Mouse (Mus musculus): ENCODE data around the gene Krt6b.
"Not testable (repeated sequence)": the region's sequence is repeated elsewhere in the genome, so short reads cannot be mapped to it uniquely, and the experiment has no call there.

Gene Krt6b

DNA sequence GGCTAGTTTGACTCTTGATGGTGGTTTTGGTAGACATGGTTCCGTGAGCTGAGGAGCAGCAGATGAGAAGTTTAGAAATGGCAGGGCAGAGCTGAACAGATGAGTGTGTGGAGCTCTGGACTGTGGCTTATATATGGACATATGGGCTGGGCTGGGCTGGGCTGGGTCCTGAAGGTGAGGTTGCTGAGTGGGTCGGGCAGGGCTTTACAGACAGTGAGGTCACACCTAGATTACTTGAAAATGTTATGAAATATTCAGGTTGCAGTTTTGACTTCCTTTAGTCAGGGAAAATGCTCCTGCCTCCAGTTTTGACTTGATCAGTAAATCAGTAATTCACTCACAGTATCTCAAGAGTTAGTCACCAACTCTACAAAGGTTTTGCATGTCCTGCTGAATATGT lies at the start of gene Krt6b:
Krt6b (minus strand) TSS at position 101 of the 400 bp plus-strand sequence.
- in situ Hi-C loops (cut with MboI, MseI) = no loop called here

DNA sequence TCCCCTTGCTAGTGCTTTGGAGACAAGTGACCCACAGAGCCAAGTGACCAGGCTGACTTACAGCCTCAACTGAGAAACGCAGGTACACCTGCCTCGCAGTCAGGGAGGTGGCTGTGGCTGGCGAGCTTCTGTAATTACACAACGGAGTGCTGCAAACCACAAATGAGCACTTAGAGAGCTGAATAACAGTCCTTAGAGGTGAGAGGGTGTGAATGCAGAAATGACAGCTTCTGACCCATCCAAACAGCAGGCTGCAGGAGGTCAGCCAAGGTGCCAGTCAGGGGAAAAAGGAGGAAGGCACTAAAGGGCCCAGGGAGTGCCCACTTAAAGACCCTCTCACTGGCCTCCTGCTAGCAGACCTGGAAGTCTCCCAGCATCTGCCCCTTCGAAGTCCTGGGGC lies 44.6 kb upstream of the Krt6b start:
- in situ Hi-C loops (cut with MboI, MseI) = loop anchor here (25.0 kb wide), 1 partner anchor 1787 kb away; no protein-coding TSS in a partner anchor

DNA sequence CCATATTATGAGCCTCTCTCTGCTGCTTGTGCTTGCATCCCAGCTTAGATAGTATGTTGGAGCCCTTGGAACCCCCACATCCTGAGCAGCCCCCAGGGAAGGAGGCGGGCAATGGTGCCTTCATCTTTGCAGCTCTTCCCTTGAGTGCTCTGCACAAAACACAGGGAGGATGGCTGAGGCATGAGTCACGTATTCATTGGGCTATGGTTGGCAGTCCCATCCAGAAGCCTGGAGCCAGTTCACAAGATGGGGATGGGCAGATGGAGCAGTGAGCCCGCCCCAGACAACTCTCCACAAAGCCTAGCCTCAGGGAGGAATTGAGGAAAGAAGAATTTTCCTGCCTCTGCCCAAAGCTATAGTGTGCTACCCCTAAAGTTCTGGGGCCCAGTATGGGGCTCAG lies 35.7 kb upstream of the Krt6b start:
- in situ Hi-C loops (cut with MboI, MseI) = loop anchor here (25.0 kb wide), 1 partner anchor 1779 kb away; no protein-coding TSS in a partner anchor

DNA sequence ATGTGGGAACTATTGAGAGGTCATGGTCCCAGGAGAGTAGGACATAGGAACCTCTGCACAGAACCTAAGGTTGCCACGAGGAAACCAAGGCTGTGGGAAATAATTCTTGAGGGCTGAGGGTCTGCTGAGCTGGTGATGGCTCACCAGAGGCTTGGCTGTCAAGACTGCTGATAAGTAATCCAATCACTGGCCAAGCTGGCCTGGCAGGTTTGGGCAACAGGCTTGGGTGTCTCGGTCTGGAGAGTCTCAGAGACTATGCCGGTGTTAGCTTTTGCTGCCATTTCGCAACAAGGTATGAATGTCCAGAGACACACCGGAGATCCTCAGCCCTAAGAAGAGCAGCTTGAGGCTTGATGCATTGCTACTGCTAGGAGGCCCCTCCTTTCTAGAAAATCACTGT lies 34.3 kb upstream of the Krt6b start:
- in situ Hi-C loops (cut with MboI, MseI) = loop anchor here (5.0 to 25.0 kb wide), 2 partner anchors 87 to 1777 kb away; partner anchors contain the start of gene Gm5414

DNA sequence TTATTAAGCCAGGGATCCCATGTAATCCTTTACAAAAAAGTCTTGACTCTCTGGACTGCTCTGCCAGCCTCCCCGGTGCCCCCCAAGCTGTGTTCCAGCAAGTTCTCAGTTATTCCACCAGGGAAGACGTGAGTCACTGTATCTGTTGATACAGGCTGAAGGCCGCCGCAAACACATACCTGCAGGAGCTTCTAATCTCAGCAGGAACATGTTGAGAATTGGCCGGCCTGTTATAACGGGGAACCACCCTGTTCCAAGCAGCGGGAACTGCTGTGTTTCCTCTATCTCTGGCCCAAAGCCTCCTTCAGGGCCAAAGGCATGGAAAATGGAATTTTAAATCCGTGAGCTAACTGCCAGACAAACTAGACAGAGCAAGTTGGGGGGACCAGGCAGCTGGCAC lies 33.6 kb upstream of the Krt6b start:
- in situ Hi-C loops (cut with MboI, MseI) = loop anchor here (5.0 to 25.0 kb wide), 2 partner anchors 86 to 1776 kb away; partner anchors contain the start of gene Gm5414

DNA sequence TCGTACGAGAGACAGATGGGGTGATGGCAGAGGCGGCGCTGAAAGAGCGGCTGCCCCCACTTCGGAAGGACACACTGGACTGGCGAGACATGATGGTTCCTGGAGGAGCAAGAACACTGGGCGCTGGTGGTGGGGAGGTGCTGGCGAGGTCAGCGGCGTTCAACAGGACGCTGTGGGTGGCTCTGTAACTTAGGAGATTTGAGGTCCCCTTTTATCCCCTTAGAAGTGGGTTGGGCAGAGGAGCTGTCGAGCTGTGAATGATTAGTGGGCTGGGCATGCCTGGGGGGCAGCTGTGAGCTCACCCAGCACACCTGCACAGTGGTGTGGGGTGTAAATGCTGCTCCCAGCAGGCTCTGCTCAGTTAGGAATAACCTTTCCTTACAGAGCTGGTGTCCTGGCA lies 32.6 kb upstream of the Krt6b start, which contains the start of gene Krt5:
Krt5 (minus strand) TSS at position 179 of the 400 bp plus-strand sequence.
- in situ Hi-C loops (cut with MboI, MseI) = loop anchor here (5.0 to 25.0 kb wide), 2 partner anchors 85 to 1775 kb away; partner anchors contain the start of gene Gm5414

DNA sequence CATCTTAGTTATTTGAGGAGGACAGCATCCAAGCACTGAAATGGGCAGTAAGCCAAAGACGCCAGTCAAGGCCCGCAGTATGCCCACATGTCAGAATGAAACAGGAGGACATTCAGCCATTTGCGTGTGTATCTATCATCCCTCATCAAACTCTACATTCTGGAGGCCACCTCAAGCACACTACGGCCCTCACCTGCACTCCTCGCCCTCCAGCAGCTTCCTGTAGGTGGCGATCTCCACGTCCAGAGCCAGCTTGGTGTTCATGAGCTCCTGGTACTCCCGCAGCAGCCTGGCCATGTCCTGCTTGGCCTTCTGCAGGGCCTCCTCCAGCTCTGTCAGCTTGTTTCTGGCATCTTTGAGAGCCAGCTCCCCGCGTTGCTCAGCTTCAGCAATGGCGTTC lies 28.6 kb upstream of the Krt6b start:
- in situ Hi-C loops (cut with MboI, MseI) = loop anchor here (25.0 kb wide), 1 partner anchor 1771 kb away; no protein-coding TSS in a partner anchor

DNA sequence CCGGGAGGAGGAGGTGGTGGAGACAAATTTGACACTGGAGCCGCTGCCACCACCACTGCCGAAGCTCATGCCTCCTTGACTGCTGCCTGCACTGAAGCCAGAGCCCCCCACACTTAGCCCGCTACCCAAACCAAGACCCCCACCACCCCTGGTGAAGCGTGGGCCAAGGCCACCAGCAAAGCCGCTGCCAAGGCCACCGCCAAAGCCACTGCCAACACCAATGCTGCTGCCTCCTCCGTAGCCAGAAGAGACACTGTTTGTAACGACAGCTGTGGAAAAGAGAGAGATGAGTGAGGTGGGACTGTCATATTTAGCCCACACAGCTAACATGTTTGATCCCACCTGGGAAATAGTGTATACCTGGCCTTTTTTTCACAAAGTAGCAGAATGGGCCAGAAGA lies 27.4 kb upstream of the Krt6b start:
- in situ Hi-C loops (cut with MboI, MseI) = loop anchor here (25.0 kb wide), 1 partner anchor 1770 kb away; no protein-coding TSS in a partner anchor

DNA sequence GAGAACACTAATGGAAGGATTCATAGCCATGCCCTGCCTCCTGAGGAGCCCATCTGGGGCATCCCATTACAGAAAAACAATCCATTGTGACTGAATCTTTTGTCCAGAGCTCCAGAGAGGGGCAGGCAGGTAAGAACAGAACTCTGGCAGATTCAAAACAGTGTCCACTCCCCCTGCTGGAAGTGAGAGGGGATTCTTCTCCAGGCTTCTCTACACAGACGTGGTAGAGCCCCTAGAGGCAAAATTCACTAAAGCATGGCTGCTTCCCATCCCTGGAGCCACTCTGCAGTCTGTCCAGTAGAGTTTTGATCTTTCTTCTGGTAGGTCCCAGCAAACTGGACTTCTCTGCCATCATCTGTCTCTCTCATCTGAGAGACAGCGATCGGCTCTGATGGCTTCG lies 24.0 kb upstream of the Krt6b start:
- in situ Hi-C loops (cut with MboI, MseI) = loop anchor here (25.0 kb wide), 1 partner anchor 1767 kb away; no protein-coding TSS in a partner anchor

DNA sequence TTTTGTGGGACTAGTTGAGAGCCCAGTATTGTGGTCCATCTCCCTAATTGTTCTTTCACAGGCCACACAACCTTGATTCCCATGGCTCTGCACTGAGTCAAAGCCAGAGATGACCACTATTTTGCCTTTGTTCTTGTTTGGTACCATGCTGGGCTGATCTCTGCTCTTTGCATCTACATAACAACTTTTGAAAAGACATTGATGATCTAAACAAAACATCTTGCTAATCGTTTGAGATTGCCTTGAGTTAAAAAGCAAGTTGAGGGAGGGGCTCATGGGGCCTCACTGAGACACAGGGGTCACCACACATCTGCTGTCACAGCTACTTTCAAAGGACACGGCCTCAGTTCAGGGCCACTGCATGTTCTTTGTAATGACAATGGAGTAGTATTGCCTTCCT lies 22.3 kb upstream of the Krt6b start:
- in situ Hi-C loops (cut with MboI, MseI) = loop anchor here (25.0 kb wide), 1 partner anchor 1765 kb away; no protein-coding TSS in a partner anchor

DNA sequence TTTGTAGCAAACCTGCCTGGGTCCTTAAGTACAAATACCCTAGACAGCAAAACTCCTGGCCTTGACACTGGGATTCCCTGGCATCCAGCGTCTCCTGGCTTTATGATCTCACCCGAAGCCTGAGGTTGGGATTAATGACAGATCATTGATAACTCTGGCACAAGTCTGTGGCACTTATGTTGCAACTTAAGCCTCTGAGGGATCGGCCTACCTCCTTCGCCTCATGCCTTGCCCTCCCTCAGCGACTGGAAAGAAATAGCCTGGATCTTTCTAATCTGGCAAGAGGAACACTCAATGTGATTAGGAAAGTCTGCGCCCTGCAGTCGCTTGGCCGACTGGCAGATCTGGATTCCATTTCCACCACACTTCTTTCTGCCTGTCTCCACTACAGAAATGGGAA lies 19.8 kb upstream of the Krt6b start:
- in situ Hi-C loops (cut with MboI, MseI) = loop anchor here (25.0 kb wide), 1 partner anchor 1763 kb away; no protein-coding TSS in a partner anchor

DNA sequence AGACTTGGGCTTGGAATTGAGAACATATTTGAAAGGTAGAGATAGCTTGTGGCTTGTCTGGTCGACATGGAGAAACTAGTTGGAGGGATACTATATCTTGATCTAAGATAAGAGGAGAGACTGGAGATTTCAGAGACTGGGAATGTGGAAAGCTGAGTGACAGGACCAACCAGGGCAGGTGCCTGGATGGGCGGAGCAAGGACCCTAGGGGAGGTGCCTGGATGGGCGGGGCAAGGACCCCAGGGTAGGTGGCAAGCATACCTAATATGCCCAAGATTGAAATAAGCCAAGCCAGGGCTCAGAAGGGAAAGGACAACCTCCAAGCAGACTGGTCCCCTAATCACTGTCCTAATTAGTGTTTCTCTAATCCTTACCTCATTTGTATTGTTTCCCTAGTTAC lies 19.1 kb upstream of the Krt6b start:
- in situ Hi-C loops (cut with MboI, MseI) = no loop called here

DNA sequence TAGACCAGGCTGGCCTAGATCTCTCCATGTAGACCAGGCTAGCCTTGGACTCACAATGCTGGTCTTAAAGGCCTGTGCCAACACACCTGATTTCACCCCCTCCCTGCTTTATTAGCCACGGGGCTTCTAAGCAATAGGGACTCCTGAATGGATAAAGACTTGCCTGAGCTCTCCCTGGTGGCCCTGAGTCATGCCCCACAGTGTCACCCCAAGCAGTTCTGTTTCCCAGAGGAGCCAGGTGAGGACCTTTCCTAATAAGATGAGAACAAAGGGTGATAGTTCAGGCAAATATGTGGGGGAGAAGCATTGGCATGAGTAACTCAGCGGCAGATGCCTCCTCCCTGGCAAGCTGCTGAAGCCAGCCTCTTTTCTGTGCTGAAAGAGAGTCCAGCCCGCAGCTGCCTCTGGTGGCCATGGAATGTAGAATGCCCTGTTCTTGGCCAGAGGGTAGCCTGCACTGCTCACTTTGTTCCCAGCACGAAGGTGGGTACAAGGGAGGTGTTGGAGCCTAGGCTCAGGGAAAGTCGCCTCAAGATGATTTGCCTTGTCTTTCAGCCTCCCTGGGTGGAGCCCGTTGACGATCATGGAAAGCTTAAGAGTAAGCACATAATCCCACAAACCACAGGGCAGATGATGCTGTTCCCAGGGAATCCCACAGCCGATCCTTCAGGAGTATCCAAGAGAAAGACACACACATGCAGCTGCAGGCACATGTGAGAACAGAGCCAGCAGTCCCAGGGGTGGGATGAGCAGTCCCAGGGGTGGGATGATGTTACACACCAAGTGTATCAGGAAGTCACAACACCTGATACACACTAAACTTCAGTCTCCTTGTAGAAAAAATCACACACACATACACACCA lies 17.5 kb upstream of the Krt6b start:
- in situ Hi-C loops (cut with MboI, MseI) = no loop called here

DNA sequence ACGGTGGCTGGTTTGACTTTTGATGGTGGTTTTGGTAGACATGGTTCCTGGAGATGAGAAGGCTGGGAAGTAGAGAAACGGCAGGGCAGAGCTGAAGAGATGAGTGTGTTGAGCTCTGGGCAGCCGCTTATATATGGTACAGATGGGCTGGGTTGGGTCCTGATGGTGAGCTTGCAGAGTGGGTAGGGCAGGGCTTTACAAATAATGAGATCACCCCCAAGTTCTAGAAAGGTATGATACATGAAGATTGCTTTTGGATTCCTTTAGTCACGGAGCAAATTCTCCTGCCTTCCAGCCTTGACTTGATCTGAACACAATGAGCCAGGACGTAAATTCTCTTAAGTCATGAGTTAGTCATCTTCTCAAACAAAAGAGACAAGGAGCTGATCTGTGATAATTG lies 14.1 kb upstream of the Krt6b start, which contains the start of gene Krt6a:
Krt6a (minus strand) TSS at position 101 of the 400 bp plus-strand sequence.
- in situ Hi-C loops (cut with MboI, MseI) = no loop called here

DNA sequence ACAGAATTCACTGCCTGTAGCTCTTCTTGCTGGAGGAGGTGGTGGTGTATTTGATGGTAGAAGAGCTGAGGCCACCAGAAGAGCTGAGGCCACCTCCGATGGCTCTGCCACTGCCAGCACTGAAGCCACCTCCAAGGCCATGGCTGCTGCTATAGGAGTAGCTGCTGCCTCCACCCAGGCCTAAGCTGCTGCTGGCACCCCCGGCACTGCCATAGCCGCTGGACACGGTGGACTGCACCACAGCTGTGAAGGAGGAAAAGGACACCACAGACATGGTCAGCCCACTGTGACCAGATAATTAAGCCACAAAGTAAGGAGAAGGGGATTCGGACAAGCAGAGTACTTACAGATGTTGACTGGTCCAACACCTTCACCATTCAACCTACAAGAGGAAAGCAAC lies 10.4 kb upstream of the Krt6b start:
- in situ Hi-C loops (cut with MboI, MseI) = not testable (repeated sequence)

DNA sequence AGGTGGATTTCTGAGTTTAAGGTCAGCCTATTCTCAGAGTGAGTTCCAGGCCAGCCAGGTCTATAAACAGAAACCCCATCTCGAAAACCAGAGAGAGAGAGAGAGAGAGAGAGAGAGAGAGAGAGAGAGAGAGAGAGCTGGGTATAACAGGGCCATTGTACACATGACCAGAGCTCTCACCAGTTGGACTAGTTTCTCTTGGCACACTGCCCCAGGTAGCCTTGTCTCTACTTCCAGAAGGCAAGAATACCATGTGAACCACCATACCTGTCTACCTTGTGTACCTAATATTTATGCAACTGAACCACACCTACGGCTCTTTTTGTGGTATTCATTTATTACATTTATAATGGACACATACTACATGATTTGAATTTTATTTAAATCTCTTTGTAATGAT lies 8.1 kb upstream of the Krt6b start:
- in situ Hi-C loops (cut with MboI, MseI) = loop anchor here (5.0 kb wide), 1 partner anchor 566 kb away; no protein-coding TSS in a partner anchor

DNA sequence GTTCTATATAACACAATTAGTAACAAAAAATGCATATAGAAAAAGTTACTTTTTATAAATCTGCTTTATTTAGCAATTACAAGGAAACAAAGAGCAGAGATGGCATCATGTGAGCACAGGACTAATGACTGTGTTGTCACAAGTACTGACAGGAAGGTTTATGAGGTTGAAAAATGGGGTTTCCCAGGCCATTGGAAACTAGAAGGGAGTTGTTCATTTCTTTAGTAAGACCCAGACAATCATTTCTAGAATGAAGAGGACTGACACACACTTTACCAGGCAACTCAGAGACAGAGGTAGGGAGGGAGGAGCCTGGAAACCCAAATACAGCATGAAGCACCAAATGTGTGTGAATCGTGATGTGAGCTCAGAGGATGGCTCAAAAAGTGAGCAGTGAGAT lies 4.1 kb downstream of the Krt6b start:
- in situ Hi-C loops (cut with MboI, MseI) = no loop called here

DNA sequence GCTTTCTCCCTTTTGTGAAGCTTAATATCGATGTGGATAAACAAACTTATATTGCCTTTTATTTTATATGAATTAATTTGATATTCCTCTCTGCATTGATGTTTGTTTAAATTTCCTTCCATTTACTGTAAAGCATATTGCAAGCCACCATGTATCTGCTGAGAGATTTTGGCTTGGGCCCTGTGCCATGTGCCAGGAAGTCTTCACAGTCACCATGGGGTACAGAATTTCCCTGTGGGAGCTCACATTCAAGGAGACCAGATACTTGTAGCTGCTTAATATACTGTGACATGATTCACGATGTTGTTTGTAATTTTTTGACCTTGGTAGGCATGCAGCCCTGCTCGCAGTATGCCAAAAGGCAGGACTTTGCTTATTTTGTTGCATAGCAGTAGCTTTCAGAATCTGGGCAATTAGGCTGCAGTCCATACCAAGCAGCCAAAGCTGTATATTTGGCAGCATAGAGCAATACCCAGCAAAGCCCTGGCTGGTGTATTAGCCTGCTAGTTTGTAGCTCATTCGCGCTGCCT lies 27.3 kb downstream of the Krt6b start:
- in situ Hi-C loops (cut with MboI, MseI) = no loop called here

DNA sequence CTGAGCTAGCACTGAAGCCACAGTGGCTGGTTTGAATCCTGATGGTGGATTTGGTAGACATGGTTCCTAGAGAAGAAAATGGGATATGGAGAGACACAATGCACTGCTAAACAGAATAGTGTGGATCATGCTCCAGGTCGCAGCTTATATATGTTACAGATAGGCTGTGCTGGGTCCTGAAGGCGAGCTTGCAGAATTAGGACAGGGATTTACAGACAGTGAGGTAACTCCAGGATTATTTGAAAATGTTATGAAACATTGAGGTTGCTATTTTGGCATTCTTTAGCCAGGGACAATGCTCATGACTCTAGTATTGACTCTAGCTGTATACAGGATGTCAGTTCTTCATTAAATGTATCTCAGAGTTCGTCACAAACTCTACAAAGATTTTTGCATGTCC lies 32.8 kb downstream of the Krt6b start, which contains the start of gene Gm5478:
Gm5478 (minus strand) TSS at position 101 of the 400 bp plus-strand sequence.
- in situ Hi-C loops (cut with MboI, MseI) = no loop called here

DNA sequence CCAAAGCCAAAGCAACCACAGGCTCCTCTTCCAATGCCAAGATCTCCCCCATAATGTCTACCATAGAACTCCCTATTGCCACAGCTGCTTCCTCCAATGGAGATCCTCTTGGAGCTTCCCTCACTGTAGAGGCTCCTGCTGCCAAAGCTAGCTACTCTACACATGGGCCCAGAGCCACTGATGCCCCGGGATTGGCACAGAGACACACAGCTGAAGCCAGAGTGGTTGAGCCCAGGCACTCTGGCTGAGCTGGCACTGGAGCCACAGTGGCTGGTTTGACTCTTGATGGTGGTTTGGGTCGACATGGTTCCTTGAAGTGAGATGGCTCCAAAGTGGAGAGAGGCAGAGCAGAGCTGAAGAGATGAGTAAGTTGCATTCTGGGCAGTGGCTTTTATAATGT lies 52.2 kb downstream of the Krt6b start, which contains the start of gene Gm5414:
Gm5414 (minus strand) TSS at position 305 of the 400 bp plus-strand sequence.
- in situ Hi-C loops (cut with MboI, MseI) = loop anchor here (5.0 kb wide), 1 partner anchor 84 kb away; the partner anchor contains the start of gene Krt5

Data from T-helper 1 cell (primary cell).